Mouse (Mus musculus): ENCODE measurements at regions not wholly inside any gene's neighbourhood (a gene's known extent, or its start where the extent isn't known, plus 50 kb on each side); places are given as distances from the start of the nearest gene placed in this dataset.

- Histone ChIP-seq H3K4me1 (ENCODE audit: control insufficient read depth, insufficient read depth, insufficient read length, low read length) (no peaks in the 10 kb centered on the region), H3K27ac (replicated peaks; ENCODE audit: low read depth, low read length) (no peak overlapping the region), H3K4me3 (ENCODE audit: insufficient read depth, low read depth, low read length) (no peak overlapping the region)
Observed at GRCm38 (mm10) chr8:92579446-92579845, 94.6 kb upstream of the Irx6 start.

- no peak overlapping the region for H3K4me3 ChIP-seq (ENCODE audit: insufficient read depth, low read depth, low read length)
- no peak overlapping the region for H3K27ac ChIP-seq (replicated peaks; ENCODE audit: low read depth, low read length)
- H3K4me1 ChIP-seq (ENCODE audit: control insufficient read depth, insufficient read depth, insufficient read length, low read length), result no peaks in the 10 kb centered on the region
Observed at GRCm38 (mm10) chr8:92581051-92581450, 93.0 kb upstream of the Irx6 start.

GRCm38 (mm10) chr8:92600766-92601165, 73.3 kb upstream of the Irx6 start:
- no peak overlapping the region for H3K4me3 ChIP-seq (ENCODE audit: insufficient read depth, low read depth, low read length)
- no peak overlapping the region for H3K27ac ChIP-seq (replicated peaks; ENCODE audit: low read depth, low read length)
- no peaks in the 10 kb centered on the region for H3K4me1 ChIP-seq (ENCODE audit: control insufficient read depth, insufficient read depth, insufficient read length, low read length)

GRCm38 (mm10) chr8:92602973-92603372, 71.1 kb upstream of the Irx6 start:
- Histone ChIP-seq H3K4me1 (ENCODE audit: control insufficient read depth, insufficient read depth, insufficient read length, low read length) (no peaks in the 10 kb centered on the region), H3K27ac (replicated peaks; ENCODE audit: low read depth, low read length) (no peak overlapping the region), H3K4me3 (ENCODE audit: insufficient read depth, low read depth, low read length) (no peak overlapping the region)

- H3K27ac ChIP-seq (replicated peaks; ENCODE audit: low read depth, low read length), result no peak overlapping the region
- H3K4me1 ChIP-seq (ENCODE audit: control insufficient read depth, insufficient read depth, insufficient read length, low read length), result no peaks in the 10 kb centered on the region
- H3K4me3 ChIP-seq (ENCODE audit: insufficient read depth, low read depth, low read length), result no peak overlapping the region
Observed at GRCm38 (mm10) chr8:92605631-92606030, 68.5 kb upstream of the Irx6 start.

- Histone ChIP-seq H3K4me3 (ENCODE audit: insufficient read depth, low read depth, low read length) (no peak overlapping the region), H3K27ac (replicated peaks; ENCODE audit: low read depth, low read length) (no peak overlapping the region), H3K4me1 (ENCODE audit: control insufficient read depth, insufficient read depth, insufficient read length, low read length) (no peaks in the 10 kb centered on the region)
Observed at GRCm38 (mm10) chr8:92607604-92608003, 66.5 kb upstream of the Irx6 start.

- H3K27ac ChIP-seq (replicated peaks; ENCODE audit: low read depth, low read length), result no peak overlapping the region
- H3K4me1 ChIP-seq (ENCODE audit: control insufficient read depth, insufficient read depth, insufficient read length, low read length), result no peaks in the 10 kb centered on the region
- H3K4me3 ChIP-seq (ENCODE audit: insufficient read depth, low read depth, low read length), result no peak overlapping the region
Observed at GRCm38 (mm10) chr8:92609908-92610307, 64.2 kb upstream of the Irx6 start.

GRCm38 (mm10) chr8:92610487-92611059, 63.5 kb upstream of the Irx6 start:
- no peak overlapping the region for H3K4me3 ChIP-seq (ENCODE audit: insufficient read depth, low read depth, low read length)
- H3K4me1 ChIP-seq (ENCODE audit: control insufficient read depth, insufficient read depth, insufficient read length, low read length), result no peaks in the 10 kb centered on the region
- no peak overlapping the region for H3K27ac ChIP-seq (replicated peaks; ENCODE audit: low read depth, low read length)

GRCm38 (mm10) chr8:92613486-92613885, 60.6 kb upstream of the Irx6 start:
- Histone ChIP-seq H3K27ac (replicated peaks; ENCODE audit: low read depth, low read length) (no peak overlapping the region), H3K4me1 (ENCODE audit: control insufficient read depth, insufficient read depth, insufficient read length, low read length) (no peaks in the 10 kb centered on the region), H3K4me3 (ENCODE audit: insufficient read depth, low read depth, low read length) (no peak overlapping the region)

GRCm38 (mm10) chr8:92616341-92617115, 57.6 kb upstream of the Irx6 start:
- no peak overlapping the region for H3K4me3 ChIP-seq (ENCODE audit: insufficient read depth, low read depth, low read length)
- no peak overlapping the region for H3K27ac ChIP-seq (replicated peaks; ENCODE audit: low read depth, low read length)
- H3K4me1 ChIP-seq (ENCODE audit: control insufficient read depth, insufficient read depth, insufficient read length, low read length), result no peaks in the 10 kb centered on the region

GRCm38 (mm10) chr8:92618281-92618680, 55.8 kb upstream of the Irx6 start:
- Histone ChIP-seq H3K27ac (replicated peaks; ENCODE audit: low read depth, low read length) (no peak overlapping the region), H3K4me3 (ENCODE audit: insufficient read depth, low read depth, low read length) (no peak overlapping the region), H3K4me1 (ENCODE audit: control insufficient read depth, insufficient read depth, insufficient read length, low read length) (no peaks in the 10 kb centered on the region)
